Mouse (Mus musculus) bone marrow macrophage, adult 2 months (primary cell): ENCODE data around the gene B3galt5.

Experiments used
- CTCF ChIP-seq: IDR thresholded peaks from 2 replicates; pipeline ENCODE4 v1.5.1; 2012; ENCODE audit warnings: low read depth, mild to moderate bottlenecking, low read length, moderate library complexity
- POLR2A ChIP-seq: IDR thresholded peaks from 2 replicates; pipeline ENCODE4 v1.6.1; 2012; ENCODE audit warnings: mild to moderate bottlenecking, low read depth, low read length, borderline replicate concordance

GRCm38 (mm10) chr16:96272929-96273619, 37.5 kb downstream of the B3galt5 start:
- TF ChIP-seq CTCF (no peak), POLR2A (no peak)
